Mouse (Mus musculus) limb, embryonic 13.5 days (tissue): ENCODE measurements at regions not wholly inside any gene's neighbourhood (a gene's known extent, or its start where the extent isn't known, plus 50 kb on each side); places are given as distances from the start of the nearest gene placed in this dataset.

ENCODE experiments used
- ATAC-seq: fragments of 200-750 bp; cut with Nextera tagmentation; 2 replicates; pipeline ENCODE4 v1.8.0; 2017; ENCODE audit warnings: low read depth, moderate number of reproducible peaks, moderate TSS enrichment; ENCODE audit not compliant: low FRiP score
- H3K27ac ChIP-seq: fragments of 300-500 bp; sonication (generic); 2 replicates; pipeline ENCODE4 v1.5.1; 2015; ENCODE audit warnings: inconsistent platforms, mild to moderate bottlenecking, moderate library complexity
- H3K27me3 ChIP-seq: fragments of 300-500 bp; sonication (generic); 2 replicates; pipeline ENCODE4 v1.6.1; 2015; ENCODE audit warnings: mild to moderate bottlenecking, inconsistent platforms
- H3K36me3 ChIP-seq: fragments of 300-500 bp; sonication (generic); 2 replicates; pipeline ENCODE4 v1.6.1; 2015; ENCODE audit warnings: inconsistent platforms, mild to moderate bottlenecking, moderate library complexity
- H3K4me1 ChIP-seq: fragments of 300-500 bp; sonication (generic); 2 replicates; pipeline ENCODE4 v1.6.1; 2015; ENCODE audit warnings: inconsistent platforms
- H3K4me2 ChIP-seq: fragments of 300-500 bp; sonication (generic); replicated peaks from 2 replicates; pipeline ENCODE4 v1.6.1; 2015; ENCODE audit warnings: inconsistent platforms, mild to moderate bottlenecking, moderate library complexity
- H3K4me3 ChIP-seq: fragments of 300-500 bp; sonication (generic); 2 replicates; pipeline ENCODE4 v1.5.1; 2015; ENCODE audit warnings: moderate library complexity, mild to moderate bottlenecking, inconsistent platforms
- H3K9ac ChIP-seq: fragments of 300-500 bp; sonication (generic); 2 replicates; pipeline ENCODE4 v1.6.1; 2015; ENCODE audit warnings: mild to moderate bottlenecking, inconsistent platforms
- H3K9me3 ChIP-seq: fragments of 300-500 bp; sonication (generic); 2 replicates; pipeline ENCODE4 v1.6.1; 2016; ENCODE audit warnings: inconsistent platforms
- whole genome bisulfite sequencing: fragments of 180-500 bp; shearing (Covaris S2); methylation state at CpG from one replicate; pipeline ENCODE4 v1.1.7; 2015; 5-methylcytosine and 5-hydroxymethylcytosine counted together

GRCm38 (mm10) chr7:124880771-124881170, 563.7 kb upstream of the Kdm8 start:
- no peak for ATAC-seq

GRCm38 (mm10) chr7:124907233-124907632, 537.2 kb upstream of the Kdm8 start:
- no peaks in the 10 kb centered on the region for H3K36me3 ChIP-seq
- H3K4me1 ChIP-seq, result no peaks in the 10 kb centered on the region; the same call in 1 of the 2 replicates
- no peak overlapping the region for H3K27ac ChIP-seq
- WGBS, result 53% methylated on average over 5 of the region's 5 CpGs
- peaks cover 2% of the 10 kb centered on the region; the same call in 1 of the 2 replicates for H3K9me3 ChIP-seq
- no peaks in the 10 kb centered on the region for H3K27me3 ChIP-seq
- ATAC-seq, result no peak
- no peak overlapping the region for H3K4me2 ChIP-seq
- no peak overlapping the region for H3K9ac ChIP-seq
- no peak overlapping the region for H3K4me3 ChIP-seq

More at GRCm38 (mm10) chr7:124880771-124881170, 563.7 kb upstream of the Kdm8 start:
- Histone ChIP-seq H3K27ac (no peak overlapping the region), H3K9ac (no peak overlapping the region), H3K36me3 (no peaks in the 10 kb centered on the region), H3K4me1 (0 out of 2 replicates have a peak, but pooled peaks cover 1% of the 10 kb centered on the region), H3K4me2 (no peak overlapping the region), H3K9me3 (no peaks in the 10 kb centered on the region), H3K27me3 (no peaks in the 10 kb centered on the region), H3K4me3 (no peak overlapping the region)
- WGBS, result 85% methylated on average over 6 of the region's 6 CpGs

GRCm38 (mm10) chr7:124907662-124908296, 536.7 kb upstream of the Kdm8 start:
- ATAC-seq, result no peak
- no peak overlapping the region for H3K4me3 ChIP-seq
- no peaks in the 10 kb centered on the region; the same call in 1 of the 2 replicates for H3K4me1 ChIP-seq
- no peak overlapping the region for H3K4me2 ChIP-seq
- no peaks in the 10 kb centered on the region for H3K36me3 ChIP-seq
- no peaks in the 10 kb centered on the region for H3K27me3 ChIP-seq
- no peak overlapping the region for H3K27ac ChIP-seq
- WGBS, result 63% methylated on average over 5 of the region's 5 CpGs
- no peaks in the 10 kb centered on the region for H3K9me3 ChIP-seq
- no peak overlapping the region for H3K9ac ChIP-seq

- H3K36me3 ChIP-seq, result no peaks in the 10 kb centered on the region
- ATAC-seq, result no peak
- no peak overlapping the region for H3K27ac ChIP-seq
- no peaks in the 10 kb centered on the region for H3K27me3 ChIP-seq
- no peak overlapping the region for H3K9ac ChIP-seq
- H3K9me3 ChIP-seq, result no peaks in the 10 kb centered on the region
- 86% methylated on average over 5 of the region's 5 CpGs for WGBS
- no peak overlapping the region for H3K4me2 ChIP-seq
- H3K4me1 ChIP-seq, result peaks cover 4% of the 10 kb centered on the region
- H3K4me3 ChIP-seq, result no peak overlapping the region
Measured at GRCm38 (mm10) chr7:124914061-124914460, 530.4 kb upstream of the Kdm8 start.

GRCm38 (mm10) chr7:124914479-124914878, 530.0 kb upstream of the Kdm8 start:
- no peak for ATAC-seq
- H3K9me3 ChIP-seq, result no peaks in the 10 kb centered on the region
- no peaks in the 10 kb centered on the region for H3K36me3 ChIP-seq
- no peak overlapping the region for H3K4me2 ChIP-seq
- no peak overlapping the region for H3K4me3 ChIP-seq
- WGBS, result 68% methylated on average over 4 of the region's 4 CpGs
- H3K4me1 ChIP-seq, result peaks cover 4% of the 10 kb centered on the region
- H3K27me3 ChIP-seq, result no peaks in the 10 kb centered on the region
- H3K27ac ChIP-seq, result no peak overlapping the region
- no peak overlapping the region for H3K9ac ChIP-seq

- H3K9me3 ChIP-seq, result no peaks in the 10 kb centered on the region
- H3K9ac ChIP-seq, result no peak overlapping the region
- no peak overlapping the region for H3K4me3 ChIP-seq
- no peaks in the 10 kb centered on the region for H3K36me3 ChIP-seq
- no peaks in the 10 kb centered on the region for H3K27me3 ChIP-seq
- WGBS, result 49% methylated on average over 6 of the region's 6 CpGs
- no peak overlapping the region for H3K4me2 ChIP-seq
- peaks cover 4% of the 10 kb centered on the region for H3K4me1 ChIP-seq
- no peak for ATAC-seq
- H3K27ac ChIP-seq, result no peak overlapping the region
Measured at GRCm38 (mm10) chr7:124914972-124915371, 529.5 kb upstream of the Kdm8 start.

GRCm38 (mm10) chr7:124915637-124916036, 528.8 kb upstream of the Kdm8 start:
- Histone ChIP-seq H3K27ac (no peak overlapping the region), H3K9me3 (no peaks in the 10 kb centered on the region), H3K36me3 (no peaks in the 10 kb centered on the region), H3K4me1 (peaks cover 4% of the 10 kb centered on the region), H3K27me3 (no peaks in the 10 kb centered on the region), H3K9ac (no peak overlapping the region), H3K4me3 (no peak overlapping the region), H3K4me2 (no peak overlapping the region)
- no peak for ATAC-seq
- WGBS, result 82% methylated on average over 5 of the region's 5 CpGs

GRCm38 (mm10) chr7:124917606-124918120, 526.8 kb upstream of the Kdm8 start:
- Histone ChIP-seq H3K9me3 (no peaks in the 10 kb centered on the region), H3K36me3 (no peaks in the 10 kb centered on the region), H3K27ac (no peak overlapping the region), H3K4me2 (no peak overlapping the region), H3K4me3 (no peak overlapping the region), H3K9ac (no peak overlapping the region), H3K27me3 (no peaks in the 10 kb centered on the region), H3K4me1 (peaks cover 4% of the 10 kb centered on the region)
- WGBS, result 45% methylated on average over 5 of the region's 5 CpGs
- no peak for ATAC-seq

- H3K4me2 ChIP-seq, result no peak overlapping the region
- no peaks in the 10 kb centered on the region for H3K36me3 ChIP-seq
- H3K4me1 ChIP-seq, result peaks cover under 1% of the 10 kb centered on the region; the same call in 1 of the 2 replicates
- no peak overlapping the region for H3K4me3 ChIP-seq
- H3K9me3 ChIP-seq, result no peaks in the 10 kb centered on the region
- H3K9ac ChIP-seq, result no peak overlapping the region
- ATAC-seq, result no peak
- no peaks in the 10 kb centered on the region for H3K27me3 ChIP-seq
- WGBS, result 79% methylated on average over 7 of the region's 7 CpGs
- no peak overlapping the region for H3K27ac ChIP-seq
Measured at GRCm38 (mm10) chr7:124922806-124923205, 521.7 kb upstream of the Kdm8 start.

GRCm38 (mm10) chr7:124933573-124933972, 510.9 kb upstream of the Kdm8 start:
- ATAC-seq, result no peak
- 47% methylated on average over 3 of the region's 3 CpGs for WGBS

GRCm38 (mm10) chr7:124939357-124939756, 505.1 kb upstream of the Kdm8 start:
- Histone ChIP-seq H3K4me1 (no peaks in the 10 kb centered on the region), H3K9me3 (no peaks in the 10 kb centered on the region), H3K4me3 (no peak overlapping the region), H3K36me3 (no peaks in the 10 kb centered on the region), H3K4me2 (no peak overlapping the region), H3K27ac (no peak overlapping the region), H3K27me3 (no peaks in the 10 kb centered on the region), H3K9ac (no peak overlapping the region)
- ATAC-seq, result no peak
- WGBS, result 70% methylated on average over 1 of the region's 1 CpGs

More at GRCm38 (mm10) chr7:124933573-124933972, 510.9 kb upstream of the Kdm8 start:
- Histone ChIP-seq H3K9me3 (no peaks in the 10 kb centered on the region), H3K27ac (no peak overlapping the region), H3K27me3 (no peaks in the 10 kb centered on the region), H3K9ac (no peak overlapping the region), H3K4me2 (no peak overlapping the region), H3K4me3 (no peak overlapping the region), H3K4me1 (peaks cover 11% of the 10 kb centered on the region), H3K36me3 (no peaks in the 10 kb centered on the region)

- H3K4me1 ChIP-seq, result no peaks in the 10 kb centered on the region
- WGBS, result 67% methylated on average over 4 of the region's 4 CpGs
- no peak overlapping the region for H3K4me3 ChIP-seq
- H3K27ac ChIP-seq, result no peak overlapping the region
- H3K36me3 ChIP-seq, result no peaks in the 10 kb centered on the region
- H3K9ac ChIP-seq, result no peak overlapping the region
- H3K9me3 ChIP-seq, result no peaks in the 10 kb centered on the region
- H3K27me3 ChIP-seq, result no peaks in the 10 kb centered on the region
- H3K4me2 ChIP-seq, result no peak overlapping the region
- no peak for ATAC-seq
Measured at GRCm38 (mm10) chr7:124941527-124941926, 502.9 kb upstream of the Kdm8 start.

- Histone ChIP-seq H3K27me3 (no peaks in the 10 kb centered on the region), H3K9me3 (no peaks in the 10 kb centered on the region), H3K4me1 (no peaks in the 10 kb centered on the region), H3K9ac (no peak overlapping the region), H3K4me3 (no peak overlapping the region), H3K27ac (no peak overlapping the region), H3K4me2 (no peak overlapping the region), H3K36me3 (no peaks in the 10 kb centered on the region)
- no peak for ATAC-seq
- 67% methylated on average over 1 of the region's 1 CpGs for WGBS
Measured at GRCm38 (mm10) chr7:124946424-124946823, 498.1 kb upstream of the Kdm8 start.
